Mouse (Mus musculus): Measurements from ENCODE around the gene Mtus2.

DNA sequence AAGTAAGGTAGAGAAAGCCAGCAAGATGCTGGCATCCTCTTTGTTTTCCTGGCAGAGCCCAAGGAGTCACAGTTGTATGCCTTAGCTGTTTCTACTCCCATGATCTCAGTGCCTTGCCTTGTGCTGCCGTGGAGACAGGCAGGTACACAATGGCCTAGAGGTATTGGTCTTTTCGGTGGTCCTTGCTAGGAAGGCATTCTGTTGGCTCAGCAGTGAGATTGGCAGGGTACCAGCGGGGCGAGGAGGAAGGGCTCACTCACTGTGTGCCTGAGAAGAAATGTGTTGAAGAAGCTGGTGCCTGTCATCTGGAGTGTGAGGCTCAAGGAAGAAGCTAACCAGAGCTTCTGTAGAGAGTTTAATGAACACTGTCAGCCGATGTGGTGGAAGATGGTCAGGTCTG lies 1.4 kb upstream of the Mtus2 start:
- TF ChIP-seq CTCF (conservative IDR thresholded peaks at IDR 0.05; ENCODE audit: insufficient read depth, insufficient read length, low read depth, low read length) (no peak), POLR2A (IDR thresholded peaks at IDR 0.05; ENCODE audit: low read depth, low read length) (no peak)
